Mouse (Mus musculus) Patski (cell line): Measurements from ENCODE around the gene Nxf2. TPM values are rescaled to one million over a fixed set of nuclear protein-coding genes. Genes with fewer than 3 reads are reported as not detected.
A peak's percentile ranks its signal among the peaks of the same experiment; 100 is the strongest.

Source experiments
- ATAC-seq: fragments of 100-300 bp; one replicate; pipeline ENCODE4 v1.8.0; 2021
- CTCF ChIA-PET: fragments of 350-600 bp; sonication (Branson Sonifier 250); formaldehyde crosslinking; loops from one replicate; lab custom pipeline; 2022; ENCODE audit warnings: inconsistent platforms; lab: Charles Lee
- POLR2A ChIA-PET: fragments of 350-600 bp; sonication (Branson Sonifier 250); formaldehyde crosslinking; loops from one replicate; lab custom pipeline; 2022; ENCODE audit warnings: antibody characterized with exemption, inconsistent platforms; lab: Charles Lee
- DNase-seq: peaks from one replicate; pipeline ENCODE4 v3.0.0-alpha.2; 2011; ENCODE audit warnings: low read depth, low spot score
- H3K27me3 ChIP-seq: fragments of 371-371 bp; one replicate; pipeline ENCODE4 v1.5.1; 2021
- CTCF ChIP-seq: fragments of 100-300 bp; IDR thresholded peaks from one replicate; pipeline ENCODE4 v1.5.1; 2021
- in situ Hi-C: fragments of 300-500 bp; cut with MboI; formaldehyde crosslinking; loops from 3 replicates; pipeline ENCODE4 v1.11.1; 2018; ENCODE audit warnings: low pct_unique_long_range_greater_than_20kb, mixed read lengths
- polyA plus RNA-seq: library from polyadenylated mRNA; unstranded; gene quantifications from one replicate; pipeline ENCODE4 v1.2.3, GENCODE M21; 2021

Gene Nxf2
- polyA plus RNA-seq = not detected

DNA sequence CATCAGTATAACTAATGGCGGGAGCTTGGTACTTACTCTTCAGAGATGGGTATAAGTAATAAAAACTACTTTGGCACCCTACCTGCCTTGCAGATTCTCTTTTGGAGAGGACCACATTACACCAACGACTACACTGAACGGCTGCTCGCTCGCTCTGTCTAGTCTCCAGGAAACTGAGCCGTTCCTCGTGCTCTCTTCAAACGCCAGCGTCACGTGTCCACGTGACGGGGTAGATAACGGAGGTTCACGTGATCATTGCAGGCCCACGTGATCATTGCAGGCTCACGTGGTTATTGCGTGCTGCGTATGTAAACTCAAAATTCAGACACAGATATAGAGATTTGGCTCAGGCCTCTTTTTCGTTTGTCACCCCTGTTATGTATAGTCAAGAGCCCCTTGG lies at the start of gene Nxf2:
Gene Nxf2 (minus strand): TSS at position 209 of the 400 bp plus-strand sequence.
- in situ Hi-C loops = no loop called here
- POLR2A ChIA-PET = no interaction called here
- ATAC-seq (no peak), DNase-seq (no peak)
- TF ChIP-seq CTCF = no peak
- peaks cover 36% of the 10 kb centered on the region for H3K27me3 ChIP-seq
- CTCF ChIA-PET = no interaction called here

DNA sequence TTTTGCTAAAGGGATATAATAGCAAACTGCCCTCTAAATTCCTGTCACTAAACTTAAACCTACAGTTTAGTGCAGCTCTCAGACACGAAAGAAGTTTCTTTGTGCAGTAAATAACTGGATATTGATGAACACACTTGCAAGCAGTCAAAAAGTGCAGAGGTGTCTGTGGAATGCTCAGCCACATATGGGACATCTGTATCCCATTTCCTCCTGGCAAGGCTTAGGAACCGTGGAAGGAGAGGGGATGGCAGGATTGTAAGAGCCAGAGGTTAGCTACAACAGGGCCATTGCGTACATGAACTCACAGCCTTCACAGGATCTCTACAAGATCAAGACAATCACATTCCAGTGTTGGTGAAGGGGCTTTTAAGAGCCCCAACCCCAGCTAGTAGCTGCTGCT lies 46.8 kb upstream of the Nxf2 start:
- ATAC-seq (no peak), DNase-seq (no peak)
- in situ Hi-C loops = no loop called here
- POLR2A ChIA-PET = interaction anchor here (0.5 kb wide), 1 partner anchor 19 kb away, joined by 4 read pairs; no protein-coding TSS in a partner anchor
- no peak for TF ChIP-seq CTCF
- CTCF ChIA-PET = no interaction called here
- H3K27me3 ChIP-seq = peaks cover 26% of the 10 kb centered on the region

DNA sequence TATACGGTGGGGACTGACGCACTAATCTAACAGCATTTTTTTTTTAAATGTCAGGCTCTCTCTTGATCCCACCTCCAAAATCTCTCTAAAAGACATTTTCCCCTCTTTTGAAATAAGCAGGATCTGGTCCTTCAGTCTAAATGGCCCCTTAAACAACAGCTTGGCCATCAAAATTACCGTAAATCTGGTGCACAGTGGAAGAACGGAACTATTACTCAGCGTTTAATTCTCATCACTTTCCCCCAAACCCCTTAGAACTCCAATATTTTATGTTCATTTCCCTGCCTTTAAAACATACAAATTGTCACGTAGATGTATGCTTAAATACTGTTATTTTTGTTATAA lies 44.9 kb upstream of the Nxf2 start:
- no peak for TF ChIP-seq CTCF
- ChIA-PET POLR2A (no interaction called here), CTCF (no interaction called here)
- in situ Hi-C loops = no loop called here
- H3K27me3 ChIP-seq = peaks cover 33% of the 10 kb centered on the region
- DNase-seq (no peak), ATAC-seq (no peak)

DNA sequence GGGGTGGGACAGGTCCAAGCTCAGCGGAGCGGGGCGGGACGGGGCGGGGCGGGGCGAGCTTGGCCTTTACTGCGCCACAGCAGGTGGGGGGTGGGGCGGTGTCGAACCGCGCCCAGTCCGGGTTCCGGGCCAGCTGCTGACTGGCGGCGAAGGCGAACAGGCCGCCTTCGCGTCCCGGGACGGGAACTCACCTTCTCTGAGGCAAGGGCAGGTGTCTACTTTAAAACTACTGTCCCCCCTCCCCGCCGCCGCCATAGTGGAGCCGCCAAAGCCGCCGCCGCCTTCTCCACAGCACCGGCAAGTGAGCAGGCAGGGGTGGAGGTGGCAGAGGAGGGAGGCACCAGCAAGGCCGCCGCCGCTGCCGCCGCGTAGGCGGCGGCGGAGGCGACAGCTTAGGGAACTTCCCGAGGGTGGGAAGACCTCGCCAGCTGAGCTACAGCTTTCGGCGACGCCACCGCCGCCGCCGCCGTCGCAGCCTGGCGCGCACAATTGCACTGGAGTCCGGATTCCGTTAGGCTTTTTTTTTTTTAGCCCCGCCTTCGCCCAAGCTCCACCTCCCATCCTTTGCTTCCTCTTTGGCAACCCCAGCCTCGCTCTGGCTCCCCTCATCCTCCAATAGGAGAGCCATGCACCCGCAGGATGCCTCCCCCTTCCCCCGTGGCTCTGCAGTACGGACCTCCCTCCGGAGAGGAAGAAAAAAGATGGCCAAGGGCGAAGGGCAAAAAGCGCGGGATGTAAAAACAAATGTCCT lies 44.3 kb upstream of the Nxf2 start, which contains the start of gene Zmat1:
Gene Zmat1 (minus strand): TSS at position 490 of the 751 bp plus-strand sequence.
- in situ Hi-C loops = no loop called here
- ChIA-PET CTCF (no interaction called here), POLR2A (no interaction called here)
- DNase-seq (peak; percentile 30), ATAC-seq (peak; percentile 100)
- no peak for TF ChIP-seq CTCF
- H3K27me3 ChIP-seq = peaks cover 38% of the 10 kb centered on the region

DNA sequence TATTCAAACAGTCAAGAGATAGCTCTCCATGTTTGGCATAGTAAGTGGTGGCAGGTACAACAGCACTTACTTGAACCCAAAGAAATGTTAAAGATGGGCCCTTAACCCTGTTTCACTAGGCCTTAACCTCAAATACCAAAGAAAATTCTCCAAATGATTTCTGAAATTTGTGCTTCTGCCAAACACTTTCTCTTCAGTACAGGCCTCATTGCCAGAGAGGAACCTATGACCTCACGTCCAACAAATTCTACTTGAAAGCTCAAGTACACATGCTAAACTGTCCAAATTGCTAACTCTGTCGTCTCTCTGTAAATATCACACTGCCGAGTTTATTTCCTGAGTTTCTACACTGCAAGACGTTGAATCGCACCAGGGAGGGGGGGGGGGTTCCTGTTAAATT lies 43.5 kb upstream of the Nxf2 start:
- in situ Hi-C loops = no loop called here
- CTCF ChIA-PET = interaction anchor here (0.7 kb wide), 1 partner anchor 9 kb away, joined by 4 read pairs; no protein-coding TSS in a partner anchor
- POLR2A ChIA-PET = no interaction called here
- ATAC-seq (no peak), DNase-seq (no peak)
- TF ChIP-seq CTCF = no peak
- H3K27me3 ChIP-seq = peaks cover 44% of the 10 kb centered on the region

DNA sequence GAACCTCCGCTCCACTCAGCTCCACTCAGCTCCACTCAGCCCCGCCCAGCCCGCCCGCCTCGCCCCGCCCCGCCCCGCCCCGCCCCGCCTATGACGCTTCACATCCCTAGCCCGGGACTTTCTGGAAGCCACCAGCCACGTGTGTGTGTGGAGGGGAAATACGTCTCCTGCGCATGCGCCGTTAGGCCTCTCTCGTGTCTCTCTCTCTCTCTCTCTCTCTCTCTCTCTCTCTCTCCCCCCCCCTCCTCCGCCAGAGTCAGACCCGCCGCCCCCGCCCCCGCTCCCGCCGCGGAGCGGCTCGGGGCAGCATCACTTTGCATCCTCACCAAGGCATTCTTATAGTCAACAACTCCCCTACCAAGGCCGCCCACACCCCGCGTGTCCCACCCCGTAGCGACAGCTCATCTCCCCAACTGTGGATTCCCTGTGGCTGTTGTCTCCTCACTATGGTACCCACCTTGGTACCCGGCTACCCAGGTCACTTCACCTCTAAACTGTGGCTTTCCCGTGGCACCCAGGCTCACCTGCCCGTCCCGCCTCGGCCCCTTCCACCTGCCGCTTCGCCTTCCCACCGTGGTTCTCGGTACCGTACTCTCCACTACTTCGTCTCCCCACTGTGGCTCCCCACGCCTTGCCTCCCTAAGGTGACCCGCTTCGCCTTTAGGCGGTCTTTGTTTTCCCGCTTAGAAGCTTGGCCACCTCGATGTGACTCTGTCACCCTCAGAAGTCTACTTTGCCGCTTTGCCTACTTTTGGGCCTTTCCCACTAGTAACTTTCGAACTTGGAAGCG lies 1.1 kb downstream of the Nxf2 start:
- POLR2A ChIA-PET = no interaction called here
- ATAC-seq (no peak), DNase-seq (no peak)
- in situ Hi-C loops = no loop called here
- H3K27me3 ChIP-seq = peaks cover 29% of the 10 kb centered on the region
- no peak for TF ChIP-seq CTCF
- CTCF ChIA-PET = no interaction called here

DNA sequence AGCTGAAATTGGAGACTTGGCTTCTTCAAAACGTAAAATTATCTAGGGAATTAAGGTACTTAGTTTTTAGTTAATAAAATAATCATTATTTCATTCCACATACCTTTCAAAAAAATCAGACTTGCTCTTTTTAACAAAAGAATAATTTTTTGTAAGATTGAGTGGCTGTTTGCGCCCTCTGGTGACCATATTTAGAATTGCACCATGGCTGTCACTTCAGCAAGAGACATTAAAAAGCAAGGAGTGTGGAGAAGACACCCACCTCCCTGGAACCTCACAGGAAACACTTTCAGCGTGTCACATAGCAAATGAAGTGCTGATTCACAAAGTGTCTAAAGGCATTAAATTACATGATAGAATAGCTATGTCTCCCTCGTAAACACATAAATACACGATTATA lies 34.2 kb downstream of the Nxf2 start:
- in situ Hi-C loops = no loop called here
- peak; percentile 81 for TF ChIP-seq CTCF
- POLR2A ChIA-PET = no interaction called here

DNA sequence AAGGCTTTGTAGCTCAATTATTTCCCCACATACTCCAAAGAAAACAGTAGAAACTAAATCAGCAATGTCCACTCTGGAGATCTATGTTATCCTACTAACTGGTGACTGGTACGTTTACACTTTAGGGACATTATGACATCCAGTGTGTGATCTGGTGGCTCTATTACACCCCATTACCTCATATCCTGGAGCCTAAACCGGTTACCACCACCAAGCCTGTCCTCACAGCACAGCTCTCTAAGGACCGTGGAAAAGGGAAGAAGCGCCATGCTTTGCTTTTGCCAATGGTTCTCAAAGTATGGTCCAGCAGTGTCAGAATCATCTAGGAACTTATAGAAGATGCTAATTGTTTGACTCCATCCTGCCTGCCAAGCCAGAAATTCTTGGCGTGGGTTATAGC lies 34.6 kb downstream of the Nxf2 start:
- ATAC-seq (no peak), DNase-seq (no peak)
- peaks cover 42% of the 10 kb centered on the region for H3K27me3 ChIP-seq
- in situ Hi-C loops = no loop called here
- ChIA-PET CTCF (interaction anchor here (0.7 to 1.8 kb wide), 6 partner anchors 10 to 161 kb away, joined by 3 to 6 read pairs (median 3); no protein-coding TSS in a partner anchor), POLR2A (no interaction called here)
- no peak for TF ChIP-seq CTCF

More for the DNA sequence above, 34.2 kb downstream of the Nxf2 start:
- H3K27me3 ChIP-seq = peaks cover 46% of the 10 kb centered on the region
- ATAC-seq (no peak), DNase-seq (no peak)
- CTCF ChIA-PET = interaction anchor here (0.7 to 1.8 kb wide), 5 partner anchors 10 to 161 kb away, joined by 3 to 6 read pairs (median 3); no protein-coding TSS in a partner anchor

DNA sequence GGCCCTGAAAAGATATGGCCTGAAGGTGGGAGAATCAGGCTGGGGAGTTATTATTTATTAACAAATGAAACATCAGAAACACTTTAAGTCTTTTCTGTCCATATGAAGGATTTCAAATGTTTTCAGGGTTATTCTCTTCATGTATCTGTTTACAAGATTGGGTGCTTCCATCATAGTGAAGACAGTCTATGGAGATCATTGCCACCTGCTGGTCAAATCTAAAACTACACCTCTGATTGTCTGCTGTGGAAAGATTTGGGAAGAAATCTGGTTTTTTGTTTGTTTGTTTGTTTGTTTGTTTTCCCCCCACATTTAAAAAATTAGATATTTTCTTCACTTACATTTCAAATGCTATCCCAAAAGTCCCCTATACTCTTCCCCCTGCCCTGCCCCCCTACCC lies 39.5 kb downstream of the Nxf2 start:
- no peak for DNase-seq
- H3K27me3 ChIP-seq = peaks cover 39% of the 10 kb centered on the region
- in situ Hi-C loops = no loop called here
- ChIA-PET POLR2A (no interaction called here), CTCF (no interaction called here)
- peak; percentile 51 for TF ChIP-seq CTCF
- no peak for ATAC-seq

DNA sequence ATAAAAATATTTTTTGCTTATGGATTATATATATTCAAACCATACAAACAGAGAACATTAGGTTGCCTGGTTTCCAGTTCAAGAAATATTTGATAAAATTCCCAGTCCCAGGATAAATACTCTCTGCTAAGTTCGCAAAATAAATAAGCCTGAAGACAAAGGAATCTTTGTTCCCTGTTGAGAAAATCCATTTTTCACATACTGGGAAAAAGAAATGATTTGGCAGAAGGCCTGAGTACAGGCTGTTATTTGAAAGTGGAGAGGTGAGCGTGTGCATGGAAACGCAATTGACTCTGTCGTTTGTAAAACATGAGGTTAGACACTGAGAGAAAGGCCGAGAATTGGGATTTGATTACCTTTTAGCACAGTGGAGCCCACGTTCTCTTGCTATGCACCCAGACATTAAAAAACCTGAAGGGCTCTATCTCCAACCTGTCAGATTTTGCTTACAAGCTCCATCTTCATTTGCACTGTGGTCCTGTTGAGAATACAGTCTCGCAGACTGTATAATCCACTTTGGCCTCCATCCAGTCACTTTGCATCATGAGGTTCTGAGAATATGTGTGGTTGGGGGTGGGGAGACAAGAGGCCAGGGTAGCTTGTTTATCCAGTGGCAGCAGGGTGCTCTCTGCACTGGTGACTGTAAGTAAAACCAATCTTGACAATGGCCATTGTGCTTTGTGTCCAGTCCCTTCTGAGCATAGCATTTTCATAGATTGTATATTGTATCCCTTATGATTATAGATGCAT lies 40.7 kb downstream of the Nxf2 start:
- ChIA-PET CTCF (interaction anchor here (1.4 kb wide), 1 partner anchor 13 kb away, joined by 3 read pairs; no protein-coding TSS in a partner anchor), POLR2A (no interaction called here)
- ATAC-seq (no peak), DNase-seq (no peak)
- TF ChIP-seq CTCF = no peak
- H3K27me3 ChIP-seq = peaks cover 34% of the 10 kb centered on the region
- in situ Hi-C loops = no loop called here
